Mouse (Mus musculus): Measurements from ENCODE around the gene Nat8. TPM values are rescaled to one million over a fixed set of nuclear protein-coding genes. Genes with fewer than 3 reads are reported as not detected.
"Not testable (repeated sequence)": the region's sequence is repeated elsewhere in the genome, so short reads cannot be mapped to it uniquely, and the experiment has no call there.

Nat8 gene
- polyA plus RNA-seq (2014; fragmentation: Nextera tagmentation; extraction: Ambion mirVana): not detected in 2 replicates

DNA sequence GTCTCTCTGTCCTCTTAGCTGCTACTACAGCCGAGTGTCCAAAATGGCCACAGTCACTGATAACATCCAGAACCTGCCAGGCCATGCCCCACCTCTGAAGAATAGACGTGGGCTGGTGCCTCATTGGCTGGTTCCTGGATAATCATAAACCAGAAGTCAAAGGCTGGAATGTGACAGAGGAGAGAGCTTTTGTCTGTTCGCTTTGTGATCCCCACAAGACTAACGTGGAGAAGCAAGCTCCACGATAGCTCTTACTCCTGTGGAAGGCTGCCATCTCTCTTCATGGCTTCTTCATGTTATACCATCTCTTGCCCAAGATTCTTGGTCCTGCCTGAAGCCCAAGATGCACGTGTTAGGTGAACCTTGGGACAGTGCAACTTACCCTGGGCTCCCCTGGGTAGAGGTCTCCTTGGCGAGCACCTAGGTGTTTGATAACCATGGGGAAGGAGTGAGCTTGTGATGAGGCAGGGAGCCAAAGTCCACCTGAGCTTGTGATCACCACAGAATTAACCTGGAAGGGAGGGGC, at the start of gene Nat8:
Gene Nat8, minus strand, starts transcription at position 287 of the 526 bp plus-strand sequence.
- WGBS (ENCODE audit: insufficient replicate concordance): 72% methylated on average over 7 of the region's 7 CpGs
- Histone ChIP-seq H3K4me1 (ENCODE audit: control insufficient read depth, insufficient read depth, low read length) (no peaks in the 10 kb centered on the region), H3K27ac (ENCODE audit: low read depth, low read length) (no peak within 1 kb of the TSS), H3K36me3 (ENCODE audit: control insufficient read depth, insufficient read depth, low read length) (no peaks in the 10 kb centered on the region), H3K9ac (ENCODE audit: low read depth, low read length) (no peak within 1 kb of the TSS), H3K9me3 (replicated peaks; ENCODE audit: control insufficient read depth, low read length) (no peaks in the 10 kb centered on the region), H3K4me3 (ENCODE audit: low read depth, low read length) (no peak within 1 kb of the TSS), H3K27me3 (ENCODE audit: control insufficient read depth, insufficient read depth, low read length) (no peaks in the 10 kb centered on the region; the same call in 1 of the 2 replicates), H3K4me2 (no peak within 1 kb of the TSS)
- ATAC-seq (replicated peaks; ENCODE audit: insufficient number of reproducible peaks, low FRiP score, low TSS enrichment): no peak

DNA sequence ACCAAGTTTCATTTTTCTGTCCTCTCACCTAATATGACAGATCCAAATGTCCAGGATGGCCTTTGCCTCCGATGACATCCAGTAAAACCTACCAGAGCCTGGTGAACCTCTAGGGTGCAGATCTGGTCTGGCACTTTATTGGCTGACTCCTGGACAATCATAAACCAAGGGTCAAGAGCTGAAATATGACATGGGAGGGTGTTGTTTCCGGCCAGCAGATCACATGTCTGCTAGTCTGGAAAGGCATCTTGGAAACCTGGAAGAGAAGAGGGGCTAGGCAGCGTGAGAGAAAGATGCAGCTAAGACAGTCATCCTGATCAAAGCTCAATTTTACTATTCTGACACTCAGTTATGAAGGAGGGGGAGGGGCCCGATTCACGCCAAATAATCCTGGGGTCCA, 37.1 kb upstream of the Nat8 start, which contains the start of gene Nat8f2:
Gene Nat8f2, minus strand, starts transcription at position 153 of the 400 bp plus-strand sequence.
- H3K4me1 ChIP-seq (ENCODE audit: control insufficient read depth, insufficient read depth, low read length); H3K27ac ChIP-seq (ENCODE audit: low read depth, low read length); H3K36me3 ChIP-seq (ENCODE audit: control insufficient read depth, insufficient read depth, low read length); H3K9ac ChIP-seq (ENCODE audit: low read depth, low read length); H3K9me3 ChIP-seq (replicated peaks; ENCODE audit: control insufficient read depth, low read length); ATAC-seq (replicated peaks; ENCODE audit: insufficient number of reproducible peaks, low FRiP score, low TSS enrichment); H3K4me3 ChIP-seq (ENCODE audit: low read depth, low read length); H3K27me3 ChIP-seq (ENCODE audit: control insufficient read depth, insufficient read depth, low read length); H3K4me2 ChIP-seq: not testable (repeated sequence)
- 90% methylated on average over 5 of the region's 5 CpGs for WGBS (ENCODE audit: insufficient replicate concordance)

DNA sequence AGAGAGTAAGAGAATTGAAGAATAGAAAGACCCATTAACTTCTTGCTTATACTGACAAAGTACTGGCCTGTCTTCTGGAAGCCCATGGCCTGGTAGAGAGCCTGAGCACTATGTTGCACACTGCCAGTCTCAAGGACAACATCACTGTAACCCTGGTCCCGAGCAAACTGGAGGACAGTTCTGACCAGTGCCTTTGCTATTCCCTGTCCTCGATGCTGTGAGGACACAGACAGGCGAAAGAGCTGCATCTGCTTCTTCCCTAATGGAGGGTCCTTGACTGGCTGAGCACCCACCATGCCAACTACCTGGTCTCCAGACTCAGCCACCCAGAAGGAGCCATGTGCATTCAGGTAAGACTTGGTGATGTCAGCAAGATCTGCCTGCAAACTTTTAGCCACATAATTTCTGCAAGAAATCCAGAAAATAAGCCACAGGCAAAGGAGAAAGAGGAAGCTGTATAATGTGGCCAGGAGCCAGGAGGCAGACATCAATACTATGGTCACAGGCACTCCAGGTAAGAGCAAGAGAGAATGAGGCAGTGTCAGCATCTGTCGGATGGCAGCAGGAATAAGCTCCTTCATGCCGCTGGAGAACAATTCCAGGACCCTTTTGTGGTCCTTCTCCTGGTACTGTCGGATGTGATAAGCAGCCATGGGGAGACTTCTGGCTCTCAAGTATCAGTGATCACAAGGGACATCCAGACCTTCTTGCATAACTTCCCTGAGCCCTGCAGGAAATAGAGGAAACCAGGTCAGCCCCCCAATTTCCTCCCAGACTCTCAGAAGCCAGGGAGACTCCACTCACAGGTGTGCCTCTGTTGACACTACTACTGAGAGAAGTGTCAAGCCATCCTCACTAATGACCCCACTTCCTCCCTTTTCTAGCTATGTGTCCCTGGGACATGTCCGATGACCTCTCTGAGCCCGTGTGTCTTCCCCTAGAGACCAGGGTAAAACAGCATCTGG, 36.1 kb upstream of the Nat8 start:
- 68% methylated on average over 8 of the region's 8 CpGs for WGBS (ENCODE audit: insufficient replicate concordance)
- no peak for ATAC-seq (replicated peaks; ENCODE audit: insufficient number of reproducible peaks, low FRiP score, low TSS enrichment)

DNA sequence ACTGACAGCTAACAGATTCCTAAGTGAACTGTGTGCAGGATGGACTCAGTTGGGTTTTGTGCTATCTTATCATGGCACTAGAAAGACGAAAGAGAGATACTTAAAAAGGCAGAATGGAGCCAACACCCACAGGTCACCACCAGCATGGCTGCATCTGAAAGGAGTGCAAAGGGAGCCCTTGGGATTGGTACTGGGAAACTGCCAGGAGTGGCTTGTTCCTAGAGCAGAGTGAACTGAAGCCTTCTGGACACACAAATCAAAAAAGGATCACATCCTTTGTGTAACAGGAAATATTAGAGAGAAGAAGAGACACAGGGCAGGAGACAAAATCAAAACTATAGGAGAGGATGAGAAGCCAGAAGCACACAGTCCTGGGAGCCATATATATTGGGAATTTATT, 35.1 kb upstream of the Nat8 start:
- 45% methylated on average over 1 of the region's 1 CpGs for WGBS (ENCODE audit: insufficient replicate concordance)
- not testable (repeated sequence) for H3K36me3 ChIP-seq (ENCODE audit: control insufficient read depth, insufficient read depth, low read length); H3K4me3 ChIP-seq (ENCODE audit: low read depth, low read length); H3K9ac ChIP-seq (ENCODE audit: low read depth, low read length); H3K4me2 ChIP-seq; H3K9me3 ChIP-seq (replicated peaks; ENCODE audit: control insufficient read depth, low read length); ATAC-seq (replicated peaks; ENCODE audit: insufficient number of reproducible peaks, low FRiP score, low TSS enrichment); H3K27ac ChIP-seq (ENCODE audit: low read depth, low read length); H3K27me3 ChIP-seq (ENCODE audit: control insufficient read depth, insufficient read depth, low read length); H3K4me1 ChIP-seq (ENCODE audit: control insufficient read depth, insufficient read depth, low read length)

More for the DNA sequence above, 36.1 kb upstream of the Nat8 start:
- Histone ChIP-seq H3K27ac (ENCODE audit: low read depth, low read length) (no peak overlapping the region), H3K36me3 (ENCODE audit: control insufficient read depth, insufficient read depth, low read length) (no peaks in the 10 kb centered on the region), H3K4me3 (ENCODE audit: low read depth, low read length) (no peak overlapping the region), H3K4me1 (ENCODE audit: control insufficient read depth, insufficient read depth, low read length) (no peaks in the 10 kb centered on the region), H3K4me2 (no peak overlapping the region), H3K9ac (ENCODE audit: low read depth, low read length) (no peak overlapping the region), H3K27me3 (ENCODE audit: control insufficient read depth, insufficient read depth, low read length) (no peaks in the 10 kb centered on the region), H3K9me3 (replicated peaks; ENCODE audit: control insufficient read depth, low read length) (no peaks in the 10 kb centered on the region)

DNA sequence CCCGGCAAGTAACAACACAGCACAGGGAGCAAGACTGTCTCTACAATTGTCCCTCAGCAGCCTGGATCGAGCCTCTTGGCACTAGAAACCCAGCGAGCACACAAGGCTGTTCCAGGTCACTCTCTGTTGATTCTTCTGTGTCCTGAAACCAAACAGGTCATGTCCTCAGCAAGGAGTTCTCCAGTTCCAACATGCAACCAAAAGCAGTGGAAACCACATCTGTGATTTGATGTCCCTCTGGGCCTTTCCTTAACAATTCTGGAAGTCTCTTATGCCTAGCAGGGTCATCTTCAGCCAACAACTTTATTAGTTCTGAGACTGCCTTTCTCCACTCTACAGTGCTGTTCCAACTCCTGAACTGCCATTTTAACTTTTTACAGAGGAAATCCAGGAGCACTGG, 34.3 kb upstream of the Nat8 start:
- not testable (repeated sequence) for ATAC-seq (replicated peaks; ENCODE audit: insufficient number of reproducible peaks, low FRiP score, low TSS enrichment); H3K27ac ChIP-seq (ENCODE audit: low read depth, low read length); H3K9me3 ChIP-seq (replicated peaks; ENCODE audit: control insufficient read depth, low read length); H3K36me3 ChIP-seq (ENCODE audit: control insufficient read depth, insufficient read depth, low read length); H3K9ac ChIP-seq (ENCODE audit: low read depth, low read length); H3K4me1 ChIP-seq (ENCODE audit: control insufficient read depth, insufficient read depth, low read length); H3K4me3 ChIP-seq (ENCODE audit: low read depth, low read length); H3K4me2 ChIP-seq; H3K27me3 ChIP-seq (ENCODE audit: control insufficient read depth, insufficient read depth, low read length)
- WGBS (ENCODE audit: insufficient replicate concordance): 81% methylated on average over 3 of the region's 3 CpGs

DNA sequence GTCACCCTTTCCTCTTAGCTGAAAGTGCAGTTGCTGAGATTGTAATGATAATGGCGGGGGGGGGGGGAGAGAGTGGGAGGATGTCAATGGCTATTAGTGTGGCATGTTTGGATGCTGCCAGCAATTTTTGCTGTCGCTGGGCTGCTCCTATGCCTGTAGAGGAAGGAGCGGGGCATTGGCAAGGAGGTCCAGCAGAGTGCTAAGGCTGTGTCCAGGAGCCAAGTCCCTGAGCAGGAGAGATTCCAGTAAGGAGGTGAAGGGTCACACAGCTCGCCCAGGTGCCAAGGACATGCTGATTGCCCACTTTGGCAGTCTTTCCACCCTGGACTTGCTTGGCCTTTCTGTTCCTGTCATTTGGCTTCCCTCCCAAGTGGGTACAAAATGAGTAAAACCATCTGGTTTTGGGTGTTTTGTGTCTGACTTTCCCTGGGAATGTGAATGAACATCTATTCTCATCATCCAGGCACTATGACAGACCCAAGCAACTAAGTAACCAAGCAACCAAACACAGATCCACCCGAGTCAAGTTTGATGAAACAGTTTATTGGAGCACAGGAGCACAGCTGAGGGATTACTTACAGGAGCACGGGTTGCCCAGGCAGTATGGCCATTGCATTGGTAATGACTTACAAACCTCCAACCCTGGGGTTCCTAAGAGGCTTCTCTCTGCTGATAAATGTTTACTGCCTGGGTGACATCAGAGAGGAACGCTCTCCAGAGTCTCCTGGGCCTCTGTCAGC, 33.2 kb upstream of the Nat8 start:
- H3K27ac ChIP-seq (ENCODE audit: low read depth, low read length); H3K36me3 ChIP-seq (ENCODE audit: control insufficient read depth, insufficient read depth, low read length); H3K27me3 ChIP-seq (ENCODE audit: control insufficient read depth, insufficient read depth, low read length); H3K4me3 ChIP-seq (ENCODE audit: low read depth, low read length); H3K9me3 ChIP-seq (replicated peaks; ENCODE audit: control insufficient read depth, low read length); H3K4me1 ChIP-seq (ENCODE audit: control insufficient read depth, insufficient read depth, low read length); H3K4me2 ChIP-seq; H3K9ac ChIP-seq (ENCODE audit: low read depth, low read length); ATAC-seq (replicated peaks; ENCODE audit: insufficient number of reproducible peaks, low FRiP score, low TSS enrichment): not testable (repeated sequence)
- WGBS (ENCODE audit: insufficient replicate concordance): 68% methylated on average over 5 of the region's 7 CpGs

DNA sequence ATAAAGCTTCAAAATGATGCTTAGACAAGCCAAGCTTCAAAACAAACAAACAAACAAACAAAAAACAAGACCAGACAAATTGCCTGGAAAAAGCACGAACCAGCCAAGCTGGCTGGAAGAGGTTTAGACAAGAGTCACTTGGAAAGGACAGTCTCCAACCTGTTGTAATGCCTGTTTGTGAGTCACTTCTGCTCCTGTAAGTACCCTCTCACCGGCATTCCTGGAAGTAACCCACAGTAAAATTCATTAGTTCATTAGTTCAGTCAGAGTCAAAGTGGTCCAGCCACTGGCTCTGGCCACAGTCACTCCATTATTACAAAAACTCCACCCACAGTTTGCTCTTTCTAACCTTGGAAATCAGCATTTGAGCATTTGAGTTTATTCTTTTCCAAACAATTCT, 32.0 kb upstream of the Nat8 start:
- Histone ChIP-seq H3K4me1 (ENCODE audit: control insufficient read depth, insufficient read depth, low read length) (no peaks in the 10 kb centered on the region), H3K9me3 (replicated peaks; ENCODE audit: control insufficient read depth, low read length) (no peaks in the 10 kb centered on the region), H3K4me2 (no peak overlapping the region), H3K4me3 (ENCODE audit: low read depth, low read length) (no peak overlapping the region), H3K27ac (ENCODE audit: low read depth, low read length) (no peak overlapping the region), H3K36me3 (ENCODE audit: control insufficient read depth, insufficient read depth, low read length) (no peaks in the 10 kb centered on the region), H3K27me3 (ENCODE audit: control insufficient read depth, insufficient read depth, low read length) (no peaks in the 10 kb centered on the region), H3K9ac (ENCODE audit: low read depth, low read length) (no peak overlapping the region)
- WGBS (ENCODE audit: insufficient replicate concordance): 80% methylated on average over 2 of the region's 2 CpGs
- no peak for ATAC-seq (replicated peaks; ENCODE audit: insufficient number of reproducible peaks, low FRiP score, low TSS enrichment)

DNA sequence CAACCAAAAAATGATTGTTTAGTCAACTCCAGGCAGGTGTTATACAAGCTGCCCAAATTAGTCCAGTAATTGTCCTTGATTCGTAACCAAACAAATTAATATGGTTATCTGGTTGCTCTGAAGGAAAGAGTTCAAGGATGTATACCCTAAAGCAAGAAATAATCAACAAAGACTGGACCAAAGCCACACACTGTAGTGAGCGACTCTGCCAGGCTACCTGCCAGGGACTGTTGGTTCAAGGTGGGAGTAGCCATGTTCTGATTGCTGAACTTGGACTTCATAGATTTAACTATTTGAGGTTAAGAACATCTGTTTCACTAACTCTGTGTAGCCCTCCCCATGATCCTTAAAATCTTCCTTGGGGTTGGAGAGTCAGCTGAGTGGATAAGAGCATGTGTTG, 31.3 kb upstream of the Nat8 start:
- H3K4me2 ChIP-seq: no peak overlapping the region
- no peak overlapping the region for H3K9ac ChIP-seq (ENCODE audit: low read depth, low read length)
- no peaks in the 10 kb centered on the region for H3K4me1 ChIP-seq (ENCODE audit: control insufficient read depth, insufficient read depth, low read length)
- H3K9me3 ChIP-seq (replicated peaks; ENCODE audit: control insufficient read depth, low read length): no peaks in the 10 kb centered on the region
- WGBS (ENCODE audit: insufficient replicate concordance): 78% methylated on average over 2 of the region's 2 CpGs
- H3K27me3 ChIP-seq (ENCODE audit: control insufficient read depth, insufficient read depth, low read length): no peaks in the 10 kb centered on the region
- ATAC-seq (replicated peaks; ENCODE audit: insufficient number of reproducible peaks, low FRiP score, low TSS enrichment): no peak
- H3K27ac ChIP-seq (ENCODE audit: low read depth, low read length): no peak overlapping the region
- no peaks in the 10 kb centered on the region for H3K36me3 ChIP-seq (ENCODE audit: control insufficient read depth, insufficient read depth, low read length)
- H3K4me3 ChIP-seq (ENCODE audit: low read depth, low read length): no peak overlapping the region

Data from heart, embryonic 11.5 days (tissue).